Mouse (Mus musculus) urinary bladder, postnatal 4 days (tissue): ENCODE data around the gene 1700123K08Rik.
"Not testable (repeated sequence)": the region's sequence is repeated elsewhere in the genome, so short reads cannot be mapped to it uniquely, and the experiment has no call there.

Source experiments
- DNase-seq, 2 experiments: peaks; one replicate each; pipeline ENCODE4 v3.0.0; 2021 to 2022; ENCODE audit warnings: low spot score in 2 of 2

The 1700123K08Rik gene

DNA sequence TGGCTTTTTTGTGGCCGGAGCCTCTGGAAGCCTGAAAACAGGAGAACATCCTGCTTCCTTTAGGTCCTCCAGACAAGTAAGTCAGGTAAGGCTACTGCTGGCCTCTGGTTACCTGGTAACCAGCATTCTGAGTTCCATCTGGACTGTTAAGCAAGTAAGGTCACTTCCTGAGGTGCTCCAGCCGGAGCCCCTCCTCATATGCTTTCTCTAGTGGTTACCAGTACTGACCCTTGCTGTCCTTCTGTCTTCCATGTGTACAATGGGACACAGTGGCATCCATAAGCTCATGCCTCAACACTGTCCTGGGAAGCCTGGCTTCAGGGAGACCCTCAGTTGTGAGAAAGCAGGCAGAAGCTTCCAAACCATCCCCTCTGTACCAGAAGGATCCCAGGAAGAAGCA is at the start of gene 1700123K08Rik:
TSS of gene 1700123K08Rik (minus strand) at position 101 of the 400 bp plus-strand sequence.
- not testable (repeated sequence) for DNase-seq

DNA sequence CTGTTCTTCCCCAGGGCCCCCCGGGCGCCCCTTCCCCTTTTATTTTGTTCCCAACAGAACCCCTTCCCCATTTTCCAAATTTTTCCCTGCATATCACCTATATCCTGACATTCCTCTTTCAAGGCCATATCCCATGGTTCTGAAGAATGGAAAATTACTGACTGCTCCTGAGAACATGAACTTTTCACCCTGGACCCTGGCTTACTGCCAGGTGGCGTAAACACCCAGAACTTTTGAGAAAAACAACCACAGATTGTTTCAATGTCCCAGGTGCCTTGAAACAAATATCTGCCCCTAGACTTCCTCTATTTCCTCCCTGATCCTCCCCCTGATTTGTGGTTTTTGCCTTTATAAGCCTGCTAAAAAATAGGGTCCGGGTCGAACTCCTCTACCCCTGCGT is 22.9 kb upstream of the 1700123K08Rik start:
- no peak for DNase-seq

DNA sequence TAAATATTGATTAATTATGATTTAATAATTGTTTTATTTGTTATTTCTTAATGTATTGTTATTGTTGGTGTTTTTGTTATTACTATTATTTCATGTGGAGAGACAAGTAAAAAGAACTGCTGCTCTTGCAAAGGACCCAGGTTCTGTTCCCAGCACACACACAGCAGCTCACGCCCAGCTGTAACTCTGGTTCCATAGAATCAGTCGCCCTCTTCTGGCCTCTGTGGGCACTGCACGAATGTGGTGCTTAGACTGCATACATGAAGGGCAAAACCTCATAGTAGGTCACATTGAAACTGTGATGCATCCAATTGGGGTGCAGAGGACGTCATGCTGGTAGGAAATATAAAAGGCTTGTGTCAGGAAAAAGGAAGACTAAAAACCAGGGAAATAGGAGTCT is 7.1 kb upstream of the 1700123K08Rik start:
- DNase-seq = no peak

DNA sequence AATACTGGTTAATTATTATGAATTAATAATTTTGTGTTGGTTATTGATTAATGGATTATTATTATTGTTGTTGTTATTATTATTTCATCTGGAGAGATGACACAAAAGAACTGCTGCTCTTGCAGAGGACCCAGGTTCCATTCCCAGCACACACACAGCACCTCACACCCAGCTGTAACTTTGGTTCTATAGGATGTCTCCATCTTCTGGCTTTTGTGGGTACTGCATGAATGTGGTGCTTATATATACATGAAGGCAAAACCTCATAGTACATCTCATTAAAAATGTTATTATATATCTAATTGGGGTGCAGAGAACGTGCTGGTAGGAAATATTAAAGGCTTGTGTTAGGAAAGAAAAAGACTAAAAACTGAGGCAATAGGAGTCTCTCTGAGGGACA is 11.8 kb downstream of the 1700123K08Rik start:
- no peak for DNase-seq

DNA sequence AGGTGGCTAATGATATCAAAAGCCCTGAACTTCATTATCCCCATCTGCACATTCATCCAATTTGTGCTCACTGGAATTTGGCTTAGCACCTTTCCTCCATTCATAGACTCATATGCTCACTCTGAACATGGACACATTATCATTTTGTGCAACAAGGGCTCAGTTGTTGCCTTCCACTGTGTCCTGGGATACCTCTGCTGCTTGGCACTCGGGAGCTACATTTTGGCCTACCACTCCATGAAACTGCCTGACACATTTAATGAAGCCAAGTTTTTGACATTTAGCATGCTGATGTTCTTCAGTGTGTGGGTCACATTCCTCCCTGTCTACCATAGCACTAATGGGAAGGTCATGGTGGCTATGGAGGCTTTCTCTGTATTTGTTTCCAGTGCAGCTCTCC is 32.0 kb downstream of the 1700123K08Rik start:
- DNase-seq = no peak
